Mouse (Mus musculus) gastrocnemius, postnatal 10 days (tissue): Measurements from ENCODE around the gene Mcmbp. TPM values are rescaled to one million over a fixed set of nuclear protein-coding genes. Genes with fewer than 3 reads are reported as not detected.

Experiments used
- DNase-seq: peaks from one replicate; pipeline ENCODE4 v3.0.0; 2021; ENCODE audit warnings: mixed read lengths
- long read RNA-seq, 2 experiments: library from polyadenylated mRNA; stranded (forward); transcript quantifications; one replicate each; pipeline ENCODE4 v2.0.0; 2021
- total RNA-seq, 2 experiments: library from RNA; stranded (reverse); gene quantifications; 2 replicates each; pipeline ENCODE4 v1.2.3; 2021

The Mcmbp gene
- 10 to 100 TPM; 21.5 to 27.3 TPM for total RNA-seq
- long read RNA-seq, experiment 1, full-length matches to known transcripts: 46 of 51 reads
- long read RNA-seq, experiment 1, partial matches to known transcripts: 2 of 51 reads
- long read RNA-seq, experiment 1, other reads (novel, unspliced or antisense): 3 of 51 reads
- long read RNA-seq, experiment 2, full-length matches to known transcripts: 28 of 31 reads
- long read RNA-seq, experiment 2, partial matches to known transcripts: 2 of 31 reads
- long read RNA-seq, experiment 2, other reads (novel, unspliced or antisense): 1 of 31 reads

DNA sequence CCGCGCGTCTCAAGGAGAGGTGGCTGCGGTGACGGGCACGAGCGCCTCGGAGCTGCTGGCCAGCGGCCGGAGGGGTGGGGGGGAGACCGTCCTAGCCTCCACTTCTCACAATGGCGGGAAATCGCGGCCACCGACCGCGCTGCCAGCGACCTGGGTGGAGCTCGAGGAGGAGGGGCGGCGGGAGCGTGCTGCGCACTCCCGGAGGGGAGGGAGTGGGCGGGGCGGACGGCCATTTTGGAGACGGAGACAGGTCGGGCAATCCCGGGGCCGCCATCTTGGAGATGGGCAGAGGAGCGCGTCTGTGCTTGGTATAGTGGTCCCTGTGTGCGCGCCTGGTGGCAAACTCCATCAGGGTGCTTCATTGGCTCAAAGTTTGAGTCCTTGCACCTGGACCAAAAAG lies at the start of gene Mcmbp:
Gene Mcmbp (minus strand): TSS at position 162 of the 400 bp plus-strand sequence.
- DNase-seq: peak; percentile 98

GRCm38 (mm10) chr7:128790045-128790444 lies 49.8 kb upstream of the Mcmbp start:
- DNase-seq: no peak

- DNase-seq: no peak
These were observed 41.6 kb upstream of the Mcmbp start for GRCm38 (mm10) chr7:128781846-128782245.

DNA sequence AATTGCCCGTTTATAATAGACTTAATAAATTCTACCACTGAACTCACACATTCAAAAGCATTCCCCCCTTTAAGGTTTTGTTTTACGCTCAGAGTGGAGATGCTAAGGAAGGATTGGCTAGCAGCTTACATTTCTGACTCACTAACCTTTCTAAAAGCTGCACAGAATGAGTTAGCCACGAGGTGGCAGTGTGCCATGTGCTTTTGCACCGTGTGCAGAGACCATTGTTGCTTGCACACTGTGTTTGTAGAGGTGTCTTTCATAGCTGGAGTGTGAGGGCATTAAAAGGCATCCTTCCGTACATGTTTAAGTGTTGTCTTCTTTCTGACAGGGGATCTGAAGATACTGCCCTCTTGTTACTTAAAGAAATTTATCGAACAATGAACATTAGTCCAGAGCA lies 39.0 kb upstream of the Mcmbp start:
- DNase-seq: peak; percentile 40

DNA sequence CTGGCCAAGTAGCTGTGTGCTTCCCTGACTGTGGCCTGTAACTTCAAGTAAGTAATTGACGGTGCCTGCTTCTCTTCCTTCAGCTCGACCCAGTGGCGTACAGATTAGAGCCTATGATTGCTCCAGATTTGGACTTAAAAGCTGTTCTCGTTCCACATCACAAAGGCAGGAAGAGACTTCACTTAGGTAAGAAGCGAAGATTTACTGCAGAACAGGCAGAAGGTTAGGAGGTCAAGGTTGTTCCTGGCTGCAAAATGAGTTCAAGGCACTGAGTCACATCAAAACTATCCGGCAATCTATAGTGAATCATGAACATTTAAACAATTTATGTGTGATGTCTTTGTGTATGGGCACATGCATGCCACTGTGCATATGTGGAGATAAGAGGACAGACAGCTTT lies 36.9 kb upstream of the Mcmbp start:
- DNase-seq: no peak

GRCm38 (mm10) chr7:128766696-128767095 lies 26.4 kb upstream of the Mcmbp start:
- no peak for DNase-seq

DNA sequence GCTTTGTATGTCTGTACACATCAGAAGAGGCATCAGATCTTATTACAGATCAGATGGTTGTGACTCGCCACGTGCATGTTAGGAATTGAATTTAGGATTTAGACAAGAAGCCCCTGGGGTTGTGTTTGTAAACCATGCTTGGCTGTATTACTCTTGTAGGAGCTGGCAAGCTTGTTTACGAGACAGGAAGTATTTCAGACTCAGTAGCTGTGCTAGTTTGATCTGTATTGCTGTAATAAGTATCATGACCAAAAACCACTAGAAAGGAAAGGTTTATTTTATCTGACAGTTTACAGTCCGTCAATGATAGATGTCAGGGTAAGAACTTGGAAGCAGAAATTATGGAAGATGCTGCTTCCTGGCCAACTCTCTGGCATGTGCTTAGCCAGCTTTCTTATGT lies 18.7 kb upstream of the Mcmbp start:
- DNase-seq: no peak

DNA sequence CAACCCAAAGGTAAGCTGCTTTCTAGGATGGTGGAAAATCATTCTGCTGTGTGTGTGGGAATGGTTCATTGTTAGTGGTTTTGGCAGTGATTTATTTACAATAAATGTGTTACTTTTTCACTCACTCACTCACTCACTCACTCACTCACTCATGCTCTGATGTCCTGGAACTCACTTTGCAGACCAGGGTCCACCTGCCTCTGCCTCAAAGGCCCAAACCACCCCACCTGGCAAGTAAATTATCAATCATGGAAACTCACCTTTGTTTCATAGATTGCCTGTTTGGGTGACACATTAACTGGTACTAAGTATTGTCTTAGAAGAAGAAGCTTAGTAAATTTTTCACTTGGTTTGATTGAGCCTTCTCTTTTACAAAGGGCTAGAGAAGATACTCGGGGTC lies 15.1 kb upstream of the Mcmbp start:
- no peak for DNase-seq

- DNase-seq: no peak
These were observed 11.7 kb upstream of the Mcmbp start for GRCm38 (mm10) chr7:128752012-128752411.

DNA sequence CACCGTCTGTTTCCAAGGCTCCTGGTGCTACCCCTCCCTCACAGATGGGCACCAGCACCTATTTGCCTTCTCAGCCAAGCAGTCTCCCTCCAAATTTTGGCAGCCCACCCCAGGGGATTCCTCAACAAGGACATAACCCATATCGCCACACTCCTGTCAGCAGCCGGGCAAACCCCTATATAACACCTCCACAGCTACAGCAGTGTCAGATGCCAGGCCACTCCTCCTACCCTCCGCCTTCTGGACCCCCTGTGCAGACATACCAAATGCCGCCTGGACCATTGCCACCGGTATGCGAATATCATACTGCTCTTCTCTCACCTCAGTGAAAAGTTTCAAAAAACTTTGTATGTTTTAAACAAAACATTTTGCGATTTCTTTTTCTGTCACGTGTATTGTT lies 10.0 kb upstream of the Mcmbp start:
- no peak for DNase-seq

DNA sequence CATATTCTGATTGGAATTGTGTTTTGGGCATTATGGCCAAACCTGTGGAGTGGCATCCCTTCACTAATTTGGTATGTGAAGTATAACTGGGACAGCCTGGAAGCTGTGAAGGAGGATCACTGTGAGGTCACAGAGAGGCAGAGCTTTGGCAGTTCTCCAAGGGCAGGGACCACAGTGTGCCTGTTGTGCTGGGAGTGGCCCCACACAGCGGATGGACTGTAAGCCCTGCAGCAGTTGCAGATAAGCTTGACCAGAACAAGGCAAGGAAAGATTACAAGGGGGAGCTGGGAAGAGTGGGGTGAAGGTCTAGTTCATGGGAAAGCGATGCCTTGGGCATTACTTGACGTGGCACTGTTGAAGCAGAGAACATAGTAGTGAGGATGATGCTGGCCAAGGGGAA lies 8.5 kb upstream of the Mcmbp start:
- DNase-seq: peak; percentile 44

- no peak for DNase-seq
These were observed 5.9 kb upstream of the Mcmbp start for GRCm38 (mm10) chr7:128746151-128746550.

- DNase-seq: peak; percentile 95
These were observed 4.6 kb upstream of the Mcmbp start, which contains the start of gene Sec23ip for GRCm38 (mm10) chr7:128744684-128745485. Gene Sec23ip (plus strand): TSS chr7:128744943.

- no peak for DNase-seq
These were observed 3.6 kb upstream of the Mcmbp start for GRCm38 (mm10) chr7:128743898-128744297.

GRCm38 (mm10) chr7:128739462-128740277 lies 625 bp downstream of the Mcmbp start:
- peak; percentile 56 for DNase-seq

- no peak for DNase-seq
These were observed 1.2 kb downstream of the Mcmbp start for GRCm38 (mm10) chr7:128739116-128739461.

GRCm38 (mm10) chr7:128738041-128738440 lies 2.3 kb downstream of the Mcmbp start:
- no peak for DNase-seq

DNA sequence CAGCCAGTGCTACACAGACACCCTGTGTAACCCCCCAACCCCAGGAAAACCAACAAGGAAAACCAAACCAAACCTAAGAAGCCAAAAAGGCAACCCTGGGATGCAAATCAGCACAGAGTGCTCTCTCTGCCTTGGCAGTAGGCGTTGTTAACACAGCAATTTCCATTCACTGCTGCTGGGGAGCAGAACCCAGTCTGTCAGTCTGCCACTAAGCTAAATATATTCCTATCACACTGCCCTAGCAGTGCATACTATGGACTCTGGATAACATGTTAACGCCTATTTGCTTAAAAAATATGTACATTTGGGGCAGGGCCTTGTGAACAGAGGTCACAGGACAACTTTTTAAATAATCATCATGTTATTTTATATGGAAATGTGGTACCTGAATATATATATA lies 8.7 kb downstream of the Mcmbp start:
- no peak for DNase-seq

DNA sequence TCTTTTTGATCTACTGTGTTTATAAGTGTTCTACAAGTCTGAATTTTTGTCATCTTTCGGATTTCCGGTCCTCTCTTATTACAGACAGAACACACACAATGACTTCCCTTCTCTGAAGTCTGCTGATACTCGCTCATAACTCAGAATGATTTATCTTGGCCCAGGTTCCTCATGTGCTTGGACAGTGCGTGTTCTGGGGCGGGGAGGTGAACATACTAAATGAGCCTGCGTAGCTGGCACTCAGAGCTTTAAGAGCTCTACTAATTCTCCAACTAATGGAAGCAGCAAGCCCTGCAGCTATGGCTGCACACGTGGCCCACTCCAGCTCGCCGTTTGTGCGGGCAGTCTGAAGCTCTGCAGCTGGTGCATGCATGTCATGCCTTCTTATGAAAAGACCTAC lies 11.6 kb downstream of the Mcmbp start:
- no peak for DNase-seq

GRCm38 (mm10) chr7:128727701-128728100 lies 12.6 kb downstream of the Mcmbp start:
- no peak for DNase-seq

- DNase-seq: no peak
These were observed 13.3 kb downstream of the Mcmbp start for GRCm38 (mm10) chr7:128726999-128727398.

- DNase-seq: no peak
These were observed 15.1 kb downstream of the Mcmbp start for GRCm38 (mm10) chr7:128725189-128725588.

GRCm38 (mm10) chr7:128724761-128725160 lies 15.5 kb downstream of the Mcmbp start:
- peak; percentile 33 for DNase-seq
